Mouse (Mus musculus): ENCODE results near the gene Serpinb6b.
"Not testable (repeated sequence)": the region's sequence is repeated elsewhere in the genome, so short reads cannot be mapped to it uniquely, and the experiment has no call there.

GRCm38 (mm10) chr13:32939191-32939590 is 25.8 kb upstream of the Serpinb6b start:
- not testable (repeated sequence) for TF ChIP-seq POLR2A (IDR thresholded peaks at IDR 0.05; ENCODE audit: insufficient read depth, low read length); CTCF (IDR thresholded peaks at IDR 0.05; ENCODE audit: low read depth, low read length); EP300 (IDR thresholded peaks at IDR 0.05; ENCODE audit: insufficient read depth, low read depth, low read length)

All from ES-Bruce4 (cell line).